Mouse (Mus musculus) hindbrain, embryonic 13.5 days (tissue): ENCODE data around the gene Rprd1b. TPM values are rescaled to one million over a fixed set of nuclear protein-coding genes. Genes with fewer than 3 reads are reported as not detected.

Experiments used
- ATAC-seq: fragments of 200-750 bp; cut with Nextera tagmentation; 2 replicates; pipeline ENCODE4 v1.8.0; 2017; ENCODE audit warnings: moderate TSS enrichment; ENCODE audit not compliant: low FRiP score
- H3K27ac ChIP-seq: fragments of 300-500 bp; sonication (generic); 2 replicates; pipeline ENCODE4 v1.5.1; 2015; ENCODE audit warnings: inconsistent platforms, mild to moderate bottlenecking, moderate library complexity
- H3K27me3 ChIP-seq: fragments of 300-500 bp; sonication (generic); 2 replicates; pipeline ENCODE4 v1.6.1; 2015; ENCODE audit warnings: mild to moderate bottlenecking, inconsistent platforms
- H3K36me3 ChIP-seq: fragments of 300-500 bp; sonication (generic); 2 replicates; pipeline ENCODE4 v1.6.1; 2015; ENCODE audit warnings: mild to moderate bottlenecking, inconsistent platforms
- H3K4me1 ChIP-seq: fragments of 300-500 bp; sonication (generic); replicated peaks from 2 replicates; pipeline ENCODE4 v1.6.1; 2015; ENCODE audit warnings: inconsistent platforms
- H3K4me2 ChIP-seq: fragments of 300-500 bp; sonication (generic); 2 replicates; pipeline ENCODE4 v1.6.1; 2015; ENCODE audit warnings: inconsistent platforms, mild to moderate bottlenecking, moderate library complexity
- H3K4me3 ChIP-seq: fragments of 300-500 bp; sonication (generic); 2 replicates; pipeline ENCODE4 v1.5.1; 2015; ENCODE audit warnings: mild to moderate bottlenecking, inconsistent platforms
- H3K9ac ChIP-seq: fragments of 300-500 bp; sonication (generic); 2 replicates; pipeline ENCODE4 v1.6.1; 2015; ENCODE audit warnings: mild to moderate bottlenecking, inconsistent platforms
- H3K9me3 ChIP-seq: fragments of 300-500 bp; sonication (generic); 2 replicates; pipeline ENCODE4 v1.6.1; 2016; ENCODE audit warnings: inconsistent platforms
- WGBS: fragments of 180-500 bp; shearing (Covaris S2); methylation state at CpG from one replicate; pipeline ENCODE4 v1.1.7; 2015; 5-methylcytosine and 5-hydroxymethylcytosine counted together
- polyA plus RNA-seq: library from polyadenylated mRNA; unstranded; fragments of >200 nt; fragmentation: Nextera tagmentation; extraction: Ambion mirVana; gene quantifications from 2 replicates; pipeline ENCODE4 v1.2.1, GENCODE M21; 2015

Gene Rprd1b
- polyA plus RNA-seq, 1 experiment from 2014 or later = 39.8 TPM

- Histone ChIP-seq H3K27me3 (no peaks in the 10 kb centered on the region), H3K27ac (no peak overlapping the region), H3K4me1 (0 out of 2 replicates have a peak, but pooled peaks cover 4% of the 10 kb centered on the region), H3K4me2 (no peak overlapping the region), H3K9me3 (no peaks in the 10 kb centered on the region), H3K4me3 (no peak overlapping the region), H3K9ac (no peak overlapping the region), H3K36me3 (peaks cover 55% of the 10 kb centered on the region)
- no peak for ATAC-seq
- 92% methylated on average over 5 of the region's 5 CpGs for WGBS
Measured at GRCm38 (mm10) chr2:158067260-158067824, 39.0 kb downstream of the Rprd1b start.

GRCm38 (mm10) chr2:158068444-158068971 is 40.2 kb downstream of the Rprd1b start:
- H3K27me3 ChIP-seq = no peaks in the 10 kb centered on the region
- H3K9me3 ChIP-seq = no peaks in the 10 kb centered on the region
- H3K4me2 ChIP-seq = no peak overlapping the region
- no peak overlapping the region for H3K4me3 ChIP-seq
- no peak overlapping the region for H3K9ac ChIP-seq
- H3K27ac ChIP-seq = no peak overlapping the region
- 0 out of 2 replicates have a peak, but pooled peaks cover 4% of the 10 kb centered on the region for H3K4me1 ChIP-seq
- ATAC-seq = no peak
- H3K36me3 ChIP-seq = peaks cover 55% of the 10 kb centered on the region

GRCm38 (mm10) chr2:158070885-158071632 is 42.8 kb downstream of the Rprd1b start:
- H3K9me3 ChIP-seq = no peaks in the 10 kb centered on the region
- no peak for ATAC-seq
- H3K27me3 ChIP-seq = no peaks in the 10 kb centered on the region
- no peak overlapping the region for H3K4me3 ChIP-seq
- H3K36me3 ChIP-seq = peaks cover 67% of the 10 kb centered on the region
- 0 out of 2 replicates have a peak, but pooled peaks cover 4% of the 10 kb centered on the region for H3K4me1 ChIP-seq
- no peak overlapping the region for H3K9ac ChIP-seq
- no peak overlapping the region for H3K4me2 ChIP-seq
- WGBS = 87% methylated on average over 3 of the region's 3 CpGs
- no peak overlapping the region for H3K27ac ChIP-seq

GRCm38 (mm10) chr2:158071633-158071995 is 43.3 kb downstream of the Rprd1b start:
- H3K4me3 ChIP-seq = no peak overlapping the region
- no peak overlapping the region for H3K9ac ChIP-seq
- H3K9me3 ChIP-seq = no peaks in the 10 kb centered on the region
- peaks cover 73% of the 10 kb centered on the region for H3K36me3 ChIP-seq
- no peak for ATAC-seq
- WGBS = 93% methylated on average over 5 of the region's 5 CpGs
- H3K27me3 ChIP-seq = no peaks in the 10 kb centered on the region
- no peak overlapping the region for H3K27ac ChIP-seq
- H3K4me2 ChIP-seq = no peak overlapping the region
- H3K4me1 ChIP-seq = no peaks in the 10 kb centered on the region

- Histone ChIP-seq H3K4me2 (no peak overlapping the region), H3K9ac (no peak overlapping the region), H3K27ac (no peak overlapping the region), H3K4me3 (no peak overlapping the region), H3K36me3 (peaks cover 67% of the 10 kb centered on the region), H3K9me3 (no peaks in the 10 kb centered on the region), H3K4me1 (peaks cover 7% of the 10 kb centered on the region; the same call in 1 of the 2 replicates), H3K27me3 (no peaks in the 10 kb centered on the region)
- 88% methylated on average over 5 of the region's 5 CpGs for WGBS
- ATAC-seq = no peak
Measured at GRCm38 (mm10) chr2:158074835-158075234, 46.5 kb downstream of the Rprd1b start.

GRCm38 (mm10) chr2:158076690-158077089 is 48.4 kb downstream of the Rprd1b start:
- Histone ChIP-seq H3K9me3 (no peaks in the 10 kb centered on the region), H3K4me1 (peaks cover 13% of the 10 kb centered on the region; the same call in 1 of the 2 replicates), H3K27ac (no peak overlapping the region; the same call in 1 of the 2 replicates), H3K9ac (no peak overlapping the region), H3K36me3 (peaks cover 52% of the 10 kb centered on the region), H3K27me3 (no peaks in the 10 kb centered on the region), H3K4me2 (no peak overlapping the region), H3K4me3 (no peak overlapping the region)
- no peak for ATAC-seq
- WGBS = 86% methylated on average over 6 of the region's 6 CpGs

GRCm38 (mm10) chr2:158077981-158078380 is 49.7 kb downstream of the Rprd1b start:
- 80% methylated on average over 2 of the region's 2 CpGs for WGBS
- Histone ChIP-seq H3K4me1 (peaks cover 13% of the 10 kb centered on the region; the same call in 1 of the 2 replicates), H3K4me2 (no peak overlapping the region), H3K4me3 (no peak overlapping the region), H3K9ac (no peak overlapping the region), H3K9me3 (no peaks in the 10 kb centered on the region), H3K36me3 (peaks cover 39% of the 10 kb centered on the region), H3K27me3 (no peaks in the 10 kb centered on the region), H3K27ac (peak overlapping the region; percentile 41; the same call in 1 of the 2 replicates)
- no peak for ATAC-seq

GRCm38 (mm10) chr2:158078971-158079370 is 50.7 kb downstream of the Rprd1b start:
- peaks cover 13% of the 10 kb centered on the region; the same call in 1 of the 2 replicates for H3K4me1 ChIP-seq
- no peak overlapping the region for H3K9ac ChIP-seq
- no peak overlapping the region for H3K4me2 ChIP-seq
- WGBS = 81% methylated on average over 7 of the region's 7 CpGs
- no peaks in the 10 kb centered on the region for H3K9me3 ChIP-seq
- no peak overlapping the region for H3K4me3 ChIP-seq
- peaks cover 36% of the 10 kb centered on the region for H3K36me3 ChIP-seq
- no peak overlapping the region; the same call in 1 of the 2 replicates for H3K27ac ChIP-seq
- no peak for ATAC-seq
- no peaks in the 10 kb centered on the region for H3K27me3 ChIP-seq

GRCm38 (mm10) chr2:158079843-158080395 is 51.6 kb downstream of the Rprd1b start:
- 72% methylated on average over 9 of the region's 9 CpGs for WGBS
- H3K27ac ChIP-seq = 0 out of 2 replicates have a peak overlapping the region, but pooled peaks have one; percentile 24
- no peak overlapping the region for H3K4me2 ChIP-seq
- H3K9me3 ChIP-seq = no peaks in the 10 kb centered on the region
- H3K36me3 ChIP-seq = peaks cover 30% of the 10 kb centered on the region
- H3K27me3 ChIP-seq = no peaks in the 10 kb centered on the region
- no peak overlapping the region for H3K4me3 ChIP-seq
- H3K9ac ChIP-seq = no peak overlapping the region
- ATAC-seq = 0 out of 2 replicates have a peak, but pooled peaks have one; percentile 36
- H3K4me1 ChIP-seq = peaks cover 13% of the 10 kb centered on the region; the same call in 1 of the 2 replicates

- Histone ChIP-seq H3K9me3 (no peaks in the 10 kb centered on the region), H3K27ac (no peak overlapping the region), H3K9ac (no peak overlapping the region), H3K4me3 (no peak overlapping the region), H3K36me3 (peaks cover 22% of the 10 kb centered on the region), H3K4me2 (no peak overlapping the region), H3K27me3 (no peaks in the 10 kb centered on the region), H3K4me1 (peaks cover 13% of the 10 kb centered on the region; the same call in 1 of the 2 replicates)
- no peak for ATAC-seq
- WGBS = 90% methylated on average over 9 of the region's 9 CpGs
Measured at GRCm38 (mm10) chr2:158080622-158081241, 52.4 kb downstream of the Rprd1b start.

GRCm38 (mm10) chr2:158084486-158084885 is 56.2 kb downstream of the Rprd1b start:
- Histone ChIP-seq H3K9me3 (no peaks in the 10 kb centered on the region), H3K4me3 (no peak overlapping the region), H3K36me3 (no peaks in the 10 kb centered on the region), H3K9ac (no peak overlapping the region), H3K4me1 (peaks cover 6% of the 10 kb centered on the region; the same call in 1 of the 2 replicates), H3K27me3 (no peaks in the 10 kb centered on the region), H3K4me2 (no peak overlapping the region), H3K27ac (no peak overlapping the region)
- ATAC-seq = no peak
- 57% methylated on average over 8 of the region's 8 CpGs for WGBS

- 88% methylated on average over 4 of the region's 4 CpGs for whole genome bisulfite sequencing
Measured at GRCm38 (mm10) chr2:158090096-158090495, 61.8 kb downstream of the Rprd1b start.

More at GRCm38 (mm10) chr2:158090096-158090495, 61.8 kb downstream of the Rprd1b start:
- Histone ChIP-seq H3K27me3 (no peaks in the 10 kb centered on the region), H3K4me3 (no peak overlapping the region), H3K9me3 (no peaks in the 10 kb centered on the region), H3K9ac (no peak overlapping the region), H3K36me3 (no peaks in the 10 kb centered on the region), H3K27ac (no peak overlapping the region), H3K4me2 (no peak overlapping the region), H3K4me1 (peaks cover 13% of the 10 kb centered on the region; the same call in 1 of the 2 replicates)
- ATAC-seq = no peak
